Mouse (Mus musculus): ENCODE results near the gene Galnt10.

The Galnt10 gene

GRCm38 (mm10) chr11:57732410-57733281 lies 87.4 kb downstream of the Galnt10 start:
- no peak for DNase-seq (ENCODE audit: low spot score)

- peak; percentile 12 for DNase-seq (ENCODE audit: low spot score)
These were observed 102.2 kb downstream of the Galnt10 start for GRCm38 (mm10) chr11:57747294-57748080.

- DNase-seq (ENCODE audit: low spot score) = no peak
These were observed 108.4 kb downstream of the Galnt10 start for GRCm38 (mm10) chr11:57753538-57754203.

- DNase-seq (ENCODE audit: low spot score) = no peak
These were observed 113.4 kb downstream of the Galnt10 start for GRCm38 (mm10) chr11:57758621-57759020.

GRCm38 (mm10) chr11:57760509-57761058 lies 115.3 kb downstream of the Galnt10 start:
- DNase-seq (ENCODE audit: low spot score) = no peak

GRCm38 (mm10) chr11:57761347-57761746 lies 116.1 kb downstream of the Galnt10 start:
- DNase-seq (ENCODE audit: low spot score) = no peak

- no peak for DNase-seq (ENCODE audit: low spot score)
These were observed 118.9 kb downstream of the Galnt10 start for GRCm38 (mm10) chr11:57764124-57764523.

- no peak for DNase-seq (ENCODE audit: low spot score)
These were observed 121.4 kb downstream of the Galnt10 start for GRCm38 (mm10) chr11:57766617-57767016.

GRCm38 (mm10) chr11:57767171-57767570 lies 121.9 kb downstream of the Galnt10 start:
- DNase-seq (ENCODE audit: low spot score) = no peak

- DNase-seq (ENCODE audit: low spot score) = no peak
These were observed 125.5 kb downstream of the Galnt10 start for GRCm38 (mm10) chr11:57770776-57771175.

- no peak for DNase-seq (ENCODE audit: low spot score)
These were observed 126.4 kb downstream of the Galnt10 start for GRCm38 (mm10) chr11:57771676-57772075.

- DNase-seq (ENCODE audit: low spot score) = no peak
These were observed 128.2 kb downstream of the Galnt10 start for GRCm38 (mm10) chr11:57773479-57773878.

GRCm38 (mm10) chr11:57773936-57774335 lies 128.7 kb downstream of the Galnt10 start:
- DNase-seq (ENCODE audit: low spot score) = no peak

GRCm38 (mm10) chr11:57775868-57776267 lies 130.6 kb downstream of the Galnt10 start:
- DNase-seq (ENCODE audit: low spot score) = no peak

- DNase-seq (ENCODE audit: low spot score) = no peak
These were observed 131.3 kb downstream of the Galnt10 start for GRCm38 (mm10) chr11:57776546-57776945.

- peak; percentile 14 for DNase-seq (ENCODE audit: low spot score)
These were observed 133.1 kb downstream of the Galnt10 start for GRCm38 (mm10) chr11:57778349-57778748.

- no peak for DNase-seq (ENCODE audit: low spot score)
These were observed 134.6 kb downstream of the Galnt10 start for GRCm38 (mm10) chr11:57779824-57780223.

- no peak for DNase-seq (ENCODE audit: low spot score)
These were observed 141.6 kb downstream of the Galnt10 start for GRCm38 (mm10) chr11:57786616-57787418.

GRCm38 (mm10) chr11:57787913-57788312 lies 142.7 kb downstream of the Galnt10 start:
- peak; percentile 59 for DNase-seq (ENCODE audit: low spot score)

- DNase-seq (ENCODE audit: low spot score) = no peak
These were observed 145.8 kb downstream of the Galnt10 start for GRCm38 (mm10) chr11:57790866-57791535.

- no peak for DNase-seq (ENCODE audit: low spot score)
These were observed 149.8 kb downstream of the Galnt10 start for GRCm38 (mm10) chr11:57795086-57795485.
